Mouse (Mus musculus) brain, adult 2 months (tissue): Measurements from ENCODE around the gene Lamc3.
A peak's percentile ranks its signal among the peaks of the same experiment; 100 is the strongest.

Experiments
- DNase-seq: peaks from one replicate; pipeline ENCODE4 v3.0.0; 2011; ENCODE audit warnings: low read depth, low spot score

The Lamc3 gene

GRCm38 (mm10) chr2:31887030-31887429 is at the start of gene Lamc3:
Gene Lamc3, plus strand, starts transcription at chr2:31887291.
- DNase-seq = no peak

- DNase-seq = no peak
These were observed 48.2 kb upstream of the Lamc3 start for GRCm38 (mm10) chr2:31838868-31839267.

DNA sequence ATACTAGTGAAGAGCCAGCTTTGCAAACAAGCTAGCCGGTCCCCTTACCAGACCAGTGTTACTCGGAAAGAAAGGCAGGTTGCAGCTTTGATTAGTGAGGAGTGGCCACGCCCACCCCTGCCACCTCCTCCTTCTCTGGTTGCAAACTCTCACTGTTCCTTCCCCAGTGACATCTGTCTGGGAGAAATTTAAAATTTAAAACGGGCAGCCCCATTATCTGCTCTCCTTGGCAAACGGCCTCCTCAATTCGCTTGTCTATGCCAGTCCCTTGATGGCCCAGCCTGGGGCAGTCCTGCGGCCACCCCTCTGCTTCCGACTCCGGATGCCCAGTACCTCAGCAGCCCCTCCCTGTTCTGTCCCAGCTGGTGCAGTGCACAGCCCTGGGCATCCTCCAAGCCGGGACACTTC is 42.4 kb upstream of the Lamc3 start:
- DNase-seq = no peak

DNA sequence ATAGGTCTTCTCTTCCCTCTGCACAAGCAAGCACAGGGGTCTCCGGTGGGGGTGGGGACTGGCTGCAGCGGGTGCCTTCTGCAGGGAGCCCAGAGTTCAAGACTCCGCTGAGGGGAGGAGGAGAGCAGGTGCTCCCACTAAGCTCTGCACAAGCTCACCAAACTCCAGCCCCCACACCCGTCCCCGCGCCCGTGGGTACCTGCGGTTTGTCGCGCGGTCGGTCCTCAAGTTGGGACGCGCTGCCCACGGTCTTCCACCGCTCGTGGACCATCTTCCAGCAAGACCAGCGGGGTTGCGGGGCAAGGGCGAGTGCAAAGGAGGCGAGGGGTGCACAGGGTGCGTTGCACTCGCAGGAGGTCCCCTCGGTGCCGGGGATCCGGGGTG is 41.6 kb upstream of the Lamc3 start:
- no peak for DNase-seq

- DNase-seq = peak; percentile 26
These were observed 41.0 kb upstream of the Lamc3 start, which contains the start of gene Fibcd1 for GRCm38 (mm10) chr2:31845896-31846691. Gene Fibcd1, minus strand, starts transcription at chr2:31846005.

GRCm38 (mm10) chr2:31846692-31847660 is 40.1 kb upstream of the Lamc3 start:
- no peak for DNase-seq

GRCm38 (mm10) chr2:31847908-31848307 is 39.2 kb upstream of the Lamc3 start:
- DNase-seq = peak; percentile 70

DNA sequence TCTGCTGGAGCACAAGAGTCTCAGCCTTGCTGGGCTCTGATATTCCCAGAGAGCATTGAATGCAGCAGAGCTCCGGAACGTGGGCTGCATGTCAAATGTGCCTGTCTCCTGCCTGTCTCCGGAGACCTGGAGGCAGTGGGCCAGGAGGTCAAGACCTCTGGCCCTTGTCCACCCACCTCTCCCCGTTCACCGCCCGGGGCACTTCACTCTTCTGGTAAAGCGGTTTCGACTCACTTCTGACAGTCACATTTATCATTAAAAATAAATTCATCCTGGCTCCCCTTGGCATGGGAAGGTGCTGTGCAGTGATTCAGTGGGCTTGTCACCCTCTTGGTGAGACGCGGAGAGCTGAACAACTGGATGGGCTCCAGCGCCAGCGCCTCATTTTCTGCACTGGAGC is 37.0 kb upstream of the Lamc3 start:
- peak; percentile 24 for DNase-seq

- no peak for DNase-seq
These were observed 31.1 kb upstream of the Lamc3 start for GRCm38 (mm10) chr2:31855991-31856390.

GRCm38 (mm10) chr2:31857180-31857579 is 29.9 kb upstream of the Lamc3 start:
- DNase-seq = no peak

DNA sequence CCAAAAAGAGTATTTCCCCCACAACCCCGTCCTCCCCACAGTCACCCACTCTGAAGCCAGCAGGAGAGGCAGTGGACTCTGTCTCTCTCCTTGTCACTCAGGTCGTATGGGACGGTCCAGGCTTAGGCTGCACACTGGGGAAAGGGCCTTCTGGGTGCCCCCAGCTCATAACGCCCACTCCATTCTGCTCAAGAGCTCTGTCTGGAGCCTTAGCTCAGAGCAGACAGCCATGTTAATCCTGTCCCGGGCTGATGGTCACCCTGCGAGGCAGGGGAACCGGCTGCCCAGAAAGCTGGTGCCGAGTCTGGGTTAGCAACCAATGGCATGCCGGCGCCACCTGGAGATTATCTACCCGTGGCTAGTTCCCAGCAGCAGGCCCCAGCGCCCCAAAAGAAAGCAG is 28.6 kb upstream of the Lamc3 start:
- no peak for DNase-seq

DNA sequence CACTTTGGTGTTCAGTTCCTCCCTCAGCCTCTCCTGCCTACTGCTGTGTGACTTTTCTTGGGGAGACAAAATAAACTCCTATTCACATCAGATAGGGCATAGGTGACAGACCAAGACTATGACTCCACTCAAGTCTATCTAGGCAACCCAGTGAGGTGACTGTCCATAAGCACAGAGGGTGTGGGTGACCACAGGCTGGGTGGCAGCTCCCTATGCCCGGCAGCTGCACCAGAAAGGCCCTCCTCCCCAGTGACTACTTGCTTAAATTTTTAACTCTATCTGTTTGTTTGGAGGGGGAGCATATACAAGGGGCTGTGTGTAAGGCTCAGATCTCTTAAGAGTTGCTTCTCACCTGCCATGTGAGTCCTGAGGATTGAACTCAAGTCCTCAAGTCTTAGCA is 24.2 kb upstream of the Lamc3 start:
- no peak for DNase-seq

DNA sequence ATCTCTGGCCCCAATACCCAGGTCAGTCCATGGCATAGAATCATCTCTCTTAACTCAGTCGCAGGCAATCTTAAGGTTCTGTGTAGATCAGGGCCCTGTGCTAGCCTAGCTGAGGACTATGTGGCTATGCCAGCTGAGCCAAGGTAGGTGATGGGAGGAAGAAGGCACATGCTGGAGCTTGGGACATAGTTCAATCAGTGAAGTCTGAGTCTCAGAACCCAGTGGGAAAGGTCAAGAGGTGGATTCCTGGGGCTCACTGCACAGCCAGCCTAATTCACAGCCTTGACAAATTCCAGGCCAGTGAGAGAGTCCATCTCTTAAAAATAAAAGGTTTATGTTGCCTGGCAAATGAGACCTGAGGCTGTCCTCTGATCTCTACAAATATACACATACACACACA is 23.3 kb upstream of the Lamc3 start:
- no peak for DNase-seq

- DNase-seq = no peak
These were observed 22.2 kb upstream of the Lamc3 start for GRCm38 (mm10) chr2:31864891-31865290.

GRCm38 (mm10) chr2:31865322-31865721 is 21.8 kb upstream of the Lamc3 start:
- no peak for DNase-seq

DNA sequence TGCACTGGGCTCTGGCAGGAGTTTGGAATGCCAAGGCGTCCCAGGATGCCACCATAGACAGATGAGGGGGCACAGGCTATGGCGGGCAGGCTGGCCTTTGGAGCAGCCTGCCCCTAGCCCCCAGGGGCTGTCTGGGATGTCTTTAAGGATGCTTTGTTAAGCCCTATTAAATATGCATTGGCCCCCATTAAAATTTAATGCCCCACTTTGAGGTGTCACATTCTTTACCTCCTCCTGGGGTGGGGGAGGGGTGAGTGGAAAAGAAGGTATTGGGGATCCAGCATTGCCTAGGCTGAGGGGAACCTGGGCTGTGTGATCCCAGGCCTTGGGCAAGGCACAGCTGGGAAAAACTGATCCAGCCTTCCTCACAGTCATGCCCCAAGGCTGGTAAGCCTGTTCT is 21.3 kb upstream of the Lamc3 start:
- no peak for DNase-seq

DNA sequence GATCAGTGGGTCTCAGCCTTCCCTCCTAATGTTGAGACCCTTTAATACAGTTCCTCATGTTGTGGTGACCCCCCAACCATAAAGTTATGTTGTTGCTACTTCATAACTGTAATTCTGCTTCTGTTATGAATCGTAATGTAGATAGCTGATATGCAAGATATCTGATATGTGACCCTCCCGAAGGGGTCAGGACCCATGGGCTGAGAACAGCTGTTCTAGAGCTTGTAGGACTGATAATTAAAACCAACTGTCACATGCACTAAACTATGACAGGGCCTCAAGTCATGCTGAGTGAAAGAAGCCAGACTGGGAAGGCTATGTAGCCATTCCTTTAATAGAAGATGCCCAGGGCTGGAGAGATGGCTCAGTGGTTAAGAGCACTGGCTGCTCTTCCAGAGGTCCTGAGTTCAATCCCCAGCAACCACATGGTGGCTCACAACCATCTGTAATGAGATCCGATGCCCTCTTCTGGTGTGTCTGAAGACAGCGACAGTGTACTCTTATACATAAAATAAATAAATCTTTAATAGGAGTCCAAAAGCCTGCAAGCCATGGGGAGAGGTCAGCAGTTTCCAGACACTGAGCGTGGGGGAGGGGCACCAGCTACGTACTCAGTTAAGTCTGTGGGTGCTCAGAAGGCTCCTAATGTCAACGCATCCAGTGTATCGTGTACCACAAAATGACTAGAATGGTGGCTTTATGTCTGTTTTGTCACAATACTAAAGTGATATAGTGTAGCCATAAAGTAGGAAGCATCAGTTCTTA is 19.1 kb upstream of the Lamc3 start:
- no peak for DNase-seq

DNA sequence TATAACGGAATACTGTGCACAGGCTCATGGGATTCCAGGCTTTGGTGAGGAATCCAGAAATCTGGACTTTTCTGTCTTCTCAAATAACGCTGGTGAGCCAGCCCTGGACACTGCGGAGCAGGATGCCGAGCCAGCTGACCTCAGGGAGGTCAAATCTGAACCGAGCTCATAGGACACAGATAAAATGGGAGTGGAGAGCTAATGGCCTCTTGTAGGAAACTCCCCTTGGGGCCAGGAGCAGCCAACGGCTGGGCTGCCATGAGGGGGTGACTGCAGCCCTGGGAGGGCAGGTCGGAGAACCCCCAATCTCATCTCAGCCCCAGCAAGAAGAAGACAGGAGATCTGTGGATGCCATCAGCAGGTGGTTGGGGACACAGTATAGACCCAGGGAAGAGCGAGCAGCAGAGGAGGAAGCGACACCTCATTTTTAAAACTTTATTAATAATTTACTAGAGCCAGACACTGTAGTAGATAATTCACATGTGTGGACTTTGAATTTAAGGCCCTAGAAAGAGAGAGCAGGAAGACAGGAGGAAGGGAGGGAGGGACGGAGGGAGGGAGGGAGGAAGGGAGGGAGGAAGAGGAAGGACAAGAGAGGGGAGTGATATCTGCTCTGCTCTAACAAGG is 18.4 kb upstream of the Lamc3 start:
- DNase-seq = no peak

GRCm38 (mm10) chr2:31869692-31870091 is 17.4 kb upstream of the Lamc3 start:
- DNase-seq = no peak

GRCm38 (mm10) chr2:31870683-31871082 is 16.4 kb upstream of the Lamc3 start:
- DNase-seq = no peak

DNA sequence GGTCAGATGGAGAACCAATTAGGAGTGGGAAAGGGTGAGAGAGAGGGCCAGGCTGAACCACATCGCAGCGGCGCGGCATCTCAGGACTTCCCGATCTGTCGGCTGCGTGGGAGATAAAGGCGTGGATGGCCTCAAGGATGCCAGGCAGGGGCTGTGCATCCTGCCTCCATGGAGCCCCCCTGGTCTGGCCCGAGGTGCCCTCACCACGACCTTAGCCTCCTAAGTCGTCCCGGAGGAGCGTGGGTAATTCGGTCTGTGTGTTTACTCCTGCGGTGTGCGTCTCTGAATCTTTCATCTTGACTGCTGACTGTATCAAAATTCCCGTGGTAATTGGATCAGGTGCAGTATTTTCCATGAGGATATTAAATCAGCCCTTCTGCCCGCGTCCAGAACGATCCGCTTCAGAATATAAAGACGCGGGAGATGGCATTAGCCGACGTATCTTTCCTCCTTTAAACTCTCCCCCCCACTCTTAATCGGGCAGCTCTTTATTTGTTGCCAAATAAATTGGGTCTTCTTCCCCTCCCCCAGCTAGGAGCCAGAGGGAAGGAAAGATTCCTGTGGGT is 12.7 kb upstream of the Lamc3 start:
- no peak for DNase-seq
